Mouse (Mus musculus): Measurements from ENCODE around the gene Gm20388. TPM values are rescaled to one million over a fixed set of nuclear protein-coding genes. Genes with fewer than 3 reads are reported as not detected.
A peak's percentile ranks its signal among the peaks of the same experiment; 100 is the strongest.

Gene Gm20388
- polyA plus RNA-seq, 1 experiment from 2014 or later = not detected

DNA sequence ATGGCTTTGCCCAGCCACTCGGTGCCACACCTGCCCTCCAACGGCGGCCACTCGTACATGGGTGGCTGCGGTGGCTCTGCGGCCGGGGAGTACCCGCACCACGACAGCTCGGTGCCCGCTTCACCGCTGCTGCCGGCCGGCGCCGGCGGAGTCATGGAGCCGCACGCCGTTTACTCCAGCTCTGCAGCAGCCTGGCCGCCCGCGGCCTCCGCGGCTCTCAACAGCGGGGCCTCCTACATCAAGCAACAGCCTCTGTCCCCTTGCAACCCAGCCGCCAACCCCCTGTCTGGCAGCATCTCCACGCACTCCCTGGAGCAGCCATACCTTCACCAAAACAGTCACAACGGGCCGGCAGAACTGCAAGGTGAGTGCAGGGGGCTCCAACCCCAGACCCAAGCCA is 1174.4 kb downstream of the Gm20388 start:
- H3K27ac ChIP-seq = peak overlapping the region; percentile 34; the same call in 1 of the 2 replicates
- 4% methylated on average over 30 of the region's 30 CpGs for WGBS
- peak overlapping the region; percentile 71 for H3K9ac ChIP-seq
- no peak for ATAC-seq (ENCODE audit: insufficient number of reproducible peaks, insufficient read depth, low FRiP score, low TSS enrichment, low read depth)
- no peaks in the 10 kb centered on the region for H3K36me3 ChIP-seq
- H3K4me3 ChIP-seq = peak overlapping the region; percentile 56
- peak overlapping the region; percentile 92 for H3K4me2 ChIP-seq
- H3K4me1 ChIP-seq = peaks cover 47% of the 10 kb centered on the region
- no peaks in the 10 kb centered on the region for H3K9me3 ChIP-seq
- H3K27me3 ChIP-seq = peaks cover 100% of the 10 kb centered on the region

DNA sequence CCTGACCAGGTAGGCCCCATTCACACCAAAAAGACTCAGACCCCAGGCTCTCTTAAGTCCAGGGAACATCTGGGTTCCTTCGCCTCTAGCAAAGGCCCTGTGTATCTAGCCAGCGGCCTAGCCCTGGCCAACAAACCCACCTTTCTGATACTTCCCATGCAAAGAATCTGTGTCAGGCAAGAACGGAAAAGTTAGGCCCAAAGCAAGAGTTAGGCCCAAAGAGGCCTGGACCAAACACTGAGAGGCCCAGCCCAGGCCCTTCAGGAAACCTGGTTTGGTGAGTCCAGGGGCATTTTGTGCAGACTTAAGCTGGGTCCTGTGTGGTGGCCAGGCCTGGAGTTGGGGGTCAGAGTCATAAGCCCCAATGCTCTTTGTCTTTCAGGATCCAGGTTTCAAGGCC is 1174.9 kb downstream of the Gm20388 start:
- H3K36me3 ChIP-seq = no peaks in the 10 kb centered on the region
- WGBS = 48% methylated on average over 3 of the region's 3 CpGs
- H3K27me3 ChIP-seq = peaks cover 100% of the 10 kb centered on the region
- H3K4me2 ChIP-seq = peak overlapping the region; percentile 92
- peak overlapping the region; percentile 56 for H3K4me3 ChIP-seq
- H3K4me1 ChIP-seq = peaks cover 44% of the 10 kb centered on the region
- peak overlapping the region; percentile 71 for H3K9ac ChIP-seq
- H3K9me3 ChIP-seq = no peaks in the 10 kb centered on the region
- ATAC-seq (ENCODE audit: insufficient number of reproducible peaks, insufficient read depth, low FRiP score, low TSS enrichment, low read depth) = no peak
- no peak overlapping the region for H3K27ac ChIP-seq

DNA sequence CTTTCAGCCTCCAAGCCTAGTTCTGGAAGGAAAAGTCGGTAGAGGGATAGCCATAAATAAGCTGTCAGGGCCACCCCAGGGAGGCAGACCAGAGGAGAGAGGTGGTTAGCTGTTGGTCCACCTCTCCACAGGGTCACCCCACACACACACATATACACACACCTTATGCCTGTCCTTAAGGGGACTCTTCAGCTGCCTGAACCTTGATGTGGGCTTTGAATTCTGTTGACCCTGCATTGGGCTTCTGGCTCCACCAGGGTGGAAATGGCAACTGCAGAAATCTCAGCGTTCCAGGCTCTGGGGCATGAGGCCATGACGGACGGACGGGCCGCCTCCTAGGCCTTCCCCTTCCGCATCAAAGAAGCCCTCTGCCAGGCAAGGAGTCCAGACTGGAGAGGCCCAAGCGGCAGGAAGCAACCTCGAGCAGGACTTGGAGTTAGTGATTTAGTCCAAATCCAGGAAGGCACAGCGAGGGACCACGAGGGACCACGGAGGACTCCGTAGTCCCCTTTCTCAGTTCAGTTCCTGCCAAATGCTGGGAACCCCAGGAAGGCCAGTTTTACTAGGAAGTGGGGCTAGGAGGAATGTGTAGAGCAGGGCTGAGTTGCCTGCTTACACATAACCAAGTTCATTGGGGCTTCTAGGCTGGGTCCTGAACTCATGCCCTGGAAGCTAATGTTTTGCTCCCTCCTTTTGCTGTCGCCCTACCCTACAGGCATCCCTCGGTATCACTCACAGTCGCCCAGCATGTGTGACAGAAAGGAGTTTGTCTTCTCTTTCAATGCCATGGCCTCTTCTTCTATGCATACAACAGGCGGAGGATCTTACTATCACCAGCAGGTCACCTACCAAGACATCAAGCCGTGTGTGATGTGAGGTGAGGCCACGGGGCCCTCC is 1175.6 kb downstream of the Gm20388 start:
- 18% methylated on average over 19 of the region's 19 CpGs for WGBS

DNA sequence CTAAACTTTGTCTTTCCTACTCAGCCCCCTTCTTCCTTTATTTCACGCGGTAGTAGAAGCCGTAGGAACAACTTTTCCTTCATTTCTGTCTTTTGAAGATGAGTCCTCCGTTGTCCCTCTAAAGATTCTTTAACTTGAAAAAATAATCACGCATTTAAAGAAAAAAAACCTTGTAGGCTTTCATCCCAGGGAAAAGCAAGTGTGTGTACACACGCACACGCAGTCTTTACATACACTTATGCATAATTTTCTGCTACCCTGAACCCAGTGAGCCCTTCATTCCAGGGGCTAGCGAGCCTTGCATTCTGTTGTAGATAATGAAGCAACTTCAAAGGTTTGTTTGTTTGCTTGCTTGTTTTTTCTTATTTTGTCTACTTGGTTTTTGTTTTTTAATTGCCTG is 1177.6 kb downstream of the Gm20388 start:
- Histone ChIP-seq H3K9ac (no peak overlapping the region), H3K4me3 (peak overlapping the region; percentile 56), H3K4me2 (peak overlapping the region; percentile 39), H3K27me3 (peaks cover 98% of the 10 kb centered on the region), H3K4me1 (peaks cover 37% of the 10 kb centered on the region), H3K27ac (no peak overlapping the region), H3K9me3 (no peaks in the 10 kb centered on the region), H3K36me3 (no peaks in the 10 kb centered on the region)
- ATAC-seq (ENCODE audit: insufficient number of reproducible peaks, insufficient read depth, low FRiP score, low TSS enrichment, low read depth) = no peak
- WGBS = 5% methylated on average over 8 of the region's 8 CpGs

More for the DNA sequence above, 1175.6 kb downstream of the Gm20388 start:
- Histone ChIP-seq H3K27me3 (peaks cover 100% of the 10 kb centered on the region), H3K4me1 (peaks cover 43% of the 10 kb centered on the region), H3K27ac (no peak overlapping the region), H3K9me3 (no peaks in the 10 kb centered on the region), H3K4me2 (peak overlapping the region; percentile 92), H3K9ac (peak overlapping the region; percentile 71), H3K4me3 (peak overlapping the region; percentile 56), H3K36me3 (no peaks in the 10 kb centered on the region)
- ATAC-seq (ENCODE audit: insufficient number of reproducible peaks, insufficient read depth, low FRiP score, low TSS enrichment, low read depth) = no peak

- 3% methylated on average over 40 of the region's 40 CpGs for WGBS
- H3K27ac ChIP-seq = no peak overlapping the region
- peak overlapping the region; percentile 54 for H3K9ac ChIP-seq
- no peaks in the 10 kb centered on the region for H3K36me3 ChIP-seq
- H3K9me3 ChIP-seq = no peaks in the 10 kb centered on the region
- peaks cover 98% of the 10 kb centered on the region for H3K27me3 ChIP-seq
- peaks cover 31% of the 10 kb centered on the region for H3K4me1 ChIP-seq
- peak overlapping the region; percentile 56 for H3K4me3 ChIP-seq
- ATAC-seq (ENCODE audit: insufficient number of reproducible peaks, insufficient read depth, low FRiP score, low TSS enrichment, low read depth) = no peak
- peak overlapping the region; percentile 39 for H3K4me2 ChIP-seq
Measured at GRCm38 (mm10) chr8:121088871-121089630, 1178.4 kb downstream of the Gm20388 start.

- WGBS = 4% methylated on average over 32 of the region's 32 CpGs
- Histone ChIP-seq H3K4me1 (peaks cover 24% of the 10 kb centered on the region), H3K9ac (peak overlapping the region; percentile 54), H3K4me3 (peak overlapping the region; percentile 56), H3K27me3 (peaks cover 95% of the 10 kb centered on the region), H3K4me2 (peak overlapping the region; percentile 39), H3K36me3 (no peaks in the 10 kb centered on the region), H3K27ac (no peak overlapping the region), H3K9me3 (no peaks in the 10 kb centered on the region)
- ATAC-seq (ENCODE audit: insufficient number of reproducible peaks, insufficient read depth, low FRiP score, low TSS enrichment, low read depth) = no peak
Measured at GRCm38 (mm10) chr8:121089631-121090380, 1179.2 kb downstream of the Gm20388 start.

DNA sequence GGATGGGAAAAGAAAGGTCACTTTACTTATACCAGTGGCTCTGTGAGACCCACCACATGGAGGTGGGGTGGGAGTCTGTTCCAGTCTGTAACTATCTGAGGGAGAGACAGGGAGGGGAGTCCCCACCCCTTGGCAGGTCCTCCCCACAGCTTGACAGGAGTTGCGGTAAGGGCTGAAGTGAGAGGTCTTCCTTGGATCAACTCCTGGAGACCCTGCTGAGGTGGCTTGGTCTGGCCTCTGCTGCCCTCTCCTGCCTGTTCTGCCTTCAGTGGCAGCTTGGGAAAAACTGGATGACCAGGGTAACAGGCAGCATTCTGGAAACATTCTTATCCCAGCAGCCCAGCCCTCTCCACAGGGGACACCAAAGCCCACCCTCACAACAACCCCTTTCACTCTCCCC is 1180.1 kb downstream of the Gm20388 start:
- Histone ChIP-seq H3K9me3 (no peaks in the 10 kb centered on the region), H3K4me1 (peaks cover 21% of the 10 kb centered on the region), H3K4me3 (no peak overlapping the region), H3K27me3 (peaks cover 86% of the 10 kb centered on the region), H3K36me3 (no peaks in the 10 kb centered on the region), H3K27ac (no peak overlapping the region), H3K4me2 (no peak overlapping the region), H3K9ac (no peak overlapping the region)
- 0% methylated on average over 1 of the region's 1 CpGs for WGBS
- ATAC-seq (ENCODE audit: insufficient number of reproducible peaks, insufficient read depth, low FRiP score, low TSS enrichment, low read depth) = no peak

DNA sequence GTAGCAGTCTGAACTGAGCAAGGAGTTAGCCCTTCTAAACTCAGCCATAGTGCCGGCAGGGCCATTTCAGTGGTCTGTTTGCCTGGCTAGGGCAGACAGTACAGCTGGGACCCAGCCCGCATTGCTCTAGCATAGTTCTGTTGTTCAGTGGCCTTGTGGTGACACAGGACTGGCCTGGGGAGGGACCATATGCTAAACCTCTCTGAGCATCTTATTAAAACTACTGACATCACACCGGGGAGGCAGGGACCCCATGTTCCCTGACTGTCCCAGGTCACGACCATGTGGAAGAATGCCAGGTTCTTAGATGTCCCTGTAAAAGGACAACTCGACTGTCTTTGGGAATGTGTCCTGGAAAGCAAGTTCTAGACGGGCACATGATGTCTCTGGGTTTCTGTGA is 1181.5 kb downstream of the Gm20388 start:
- ATAC-seq (ENCODE audit: insufficient number of reproducible peaks, insufficient read depth, low FRiP score, low TSS enrichment, low read depth) = no peak
- H3K4me2 ChIP-seq = no peak overlapping the region

DNA sequence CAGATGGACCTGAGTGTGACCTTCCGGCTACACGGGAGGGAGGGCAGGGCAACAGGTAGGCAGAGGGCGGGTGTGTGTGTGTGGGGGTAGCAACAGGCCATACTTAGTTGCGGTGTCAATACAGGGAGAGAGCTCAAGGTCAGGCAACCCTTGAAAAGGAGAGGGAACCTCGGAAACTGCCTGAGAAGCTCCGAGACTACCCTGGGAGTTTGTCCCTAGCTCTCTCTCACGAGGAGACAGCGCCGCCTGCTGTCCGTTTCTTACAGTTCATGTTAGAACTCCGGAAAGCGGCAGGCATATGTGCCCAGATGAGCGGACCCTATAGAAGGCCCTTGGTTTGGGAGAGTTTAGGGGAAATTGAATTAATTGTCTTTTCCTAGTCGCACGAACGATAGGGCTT is 1182.0 kb downstream of the Gm20388 start:
- H3K9me3 ChIP-seq = no peaks in the 10 kb centered on the region
- peaks cover 21% of the 10 kb centered on the region for H3K4me1 ChIP-seq
- H3K27me3 ChIP-seq = peaks cover 67% of the 10 kb centered on the region
- H3K4me2 ChIP-seq = no peak overlapping the region
- no peak overlapping the region for H3K27ac ChIP-seq
- 3% methylated on average over 16 of the region's 16 CpGs for WGBS
- no peak overlapping the region for H3K4me3 ChIP-seq
- no peak overlapping the region for H3K9ac ChIP-seq
- ATAC-seq (ENCODE audit: insufficient number of reproducible peaks, insufficient read depth, low FRiP score, low TSS enrichment, low read depth) = peak; percentile 43
- peaks cover 8% of the 10 kb centered on the region for H3K36me3 ChIP-seq

More for the DNA sequence above, 1181.5 kb downstream of the Gm20388 start:
- no peak overlapping the region for H3K4me3 ChIP-seq
- WGBS = 34% methylated on average over 6 of the region's 6 CpGs
- peaks cover 72% of the 10 kb centered on the region for H3K27me3 ChIP-seq
- H3K9me3 ChIP-seq = no peaks in the 10 kb centered on the region
- H3K4me1 ChIP-seq = peaks cover 21% of the 10 kb centered on the region
- H3K36me3 ChIP-seq = peaks cover 3% of the 10 kb centered on the region
- no peak overlapping the region for H3K9ac ChIP-seq
- H3K27ac ChIP-seq = no peak overlapping the region

DNA sequence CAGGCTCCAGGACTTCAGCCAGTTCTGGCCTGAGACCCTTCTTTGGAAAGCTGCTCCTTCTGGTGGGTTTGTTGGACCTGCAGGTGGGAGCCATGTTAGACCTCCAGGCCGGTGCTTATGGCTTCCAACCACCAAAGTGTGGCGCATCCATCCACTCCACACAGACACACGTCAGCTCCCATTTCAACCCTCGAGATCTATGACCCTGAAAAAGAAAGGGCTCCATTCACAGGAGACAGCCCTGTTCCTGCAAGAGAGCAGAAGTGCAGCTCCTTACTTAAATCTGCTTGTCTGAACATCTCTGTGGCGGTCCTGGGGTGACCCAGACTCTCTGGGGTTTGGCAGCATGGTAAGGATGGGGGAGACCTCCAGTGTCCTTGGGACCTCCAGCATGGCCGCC is 1182.9 kb downstream of the Gm20388 start:
- Histone ChIP-seq H3K4me2 (no peak overlapping the region), H3K4me3 (no peak overlapping the region), H3K27me3 (peaks cover 59% of the 10 kb centered on the region), H3K36me3 (peaks cover 16% of the 10 kb centered on the region), H3K9me3 (no peaks in the 10 kb centered on the region), H3K27ac (no peak overlapping the region), H3K9ac (no peak overlapping the region), H3K4me1 (peaks cover 21% of the 10 kb centered on the region)
- ATAC-seq (ENCODE audit: insufficient number of reproducible peaks, insufficient read depth, low FRiP score, low TSS enrichment, low read depth) = no peak
- 53% methylated on average over 6 of the region's 6 CpGs for WGBS
